Mouse (Mus musculus) embryonic fibroblast, embryonic 13.5 days (primary cell): ENCODE data around the gene Rasgef1b. TPM values are rescaled to one million over a fixed set of nuclear protein-coding genes. Genes with fewer than 3 reads are reported as not detected.

ENCODE experiments used
- H3K27ac ChIP-seq: 2 replicates; pipeline ENCODE4 v1.5.1; 2012; ENCODE audit warnings: low read length, control low read depth, inconsistent platforms; ENCODE audit not compliant: insufficient read depth
- H3K4me1 ChIP-seq: 2 replicates; pipeline ENCODE4 v1.6.1; 2011; ENCODE audit warnings: low read length; ENCODE audit not compliant: control insufficient read depth, insufficient read depth
- H3K4me3 ChIP-seq: 2 replicates; pipeline ENCODE4 v1.5.1; 2011; ENCODE audit warnings: mild to moderate bottlenecking, control low read depth, low read length; ENCODE audit not compliant: insufficient read depth
- CTCF ChIP-seq: IDR thresholded peaks from 2 replicates; pipeline ENCODE4 v1.5.1; 2011; ENCODE audit warnings: mild to moderate bottlenecking, control low read depth, low read length, moderate library complexity, borderline replicate concordance; ENCODE audit not compliant: insufficient read depth
- POLR2A ChIP-seq: IDR thresholded peaks from 2 replicates; pipeline ENCODE4 v1.6.1; 2011; ENCODE audit warnings: low read depth, mild to moderate bottlenecking, control low read depth, low read length, moderate library complexity
- polyA plus RNA-seq: library from polyadenylated mRNA; stranded (reverse); fragments of >200 nt; gene quantifications from 2 replicates; pipeline ENCODE4 v1.2.4, GENCODE M21; 2011; ENCODE audit warnings: low read depth; ENCODE audit not compliant: missing spikeins, insufficient read length

Gene Rasgef1b
- polyA plus RNA-seq, 1 experiment, result 2.1 TPM

- no peak for TF ChIP-seq POLR2A
- TF ChIP-seq CTCF, result no peak
- no peak overlapping the region for H3K27ac ChIP-seq
- H3K4me1 ChIP-seq, result peaks cover 13% of the 10 kb centered on the region
- no peak overlapping the region for H3K4me3 ChIP-seq
These were observed 330.3 kb downstream of the Rasgef1b start for GRCm38 (mm10) chr5:99398472-99399070.

DNA sequence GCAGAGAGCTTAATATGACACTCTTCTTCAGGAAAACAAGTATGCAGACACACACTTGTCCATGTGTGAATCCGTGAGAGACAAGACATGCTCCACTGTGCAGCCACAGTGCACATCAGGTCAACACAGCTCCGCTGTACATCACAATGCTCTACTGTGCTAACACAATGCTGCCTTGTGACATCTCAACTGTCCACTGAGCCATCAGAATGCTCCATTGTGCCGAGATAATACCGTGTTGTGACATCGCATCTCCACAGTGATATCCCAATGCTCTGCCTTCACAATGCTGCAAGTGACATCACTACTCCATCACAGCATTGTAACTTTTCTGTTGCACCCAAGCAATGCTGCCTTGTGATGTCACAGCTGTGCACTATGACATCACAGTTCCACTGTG is 334.3 kb downstream of the Rasgef1b start:
- TF ChIP-seq CTCF (no peak), POLR2A (no peak)
- Histone ChIP-seq H3K4me1 (0 out of 2 replicates have a peak, but pooled peaks cover 3% of the 10 kb centered on the region), H3K27ac (no peak overlapping the region), H3K4me3 (no peak overlapping the region)

DNA sequence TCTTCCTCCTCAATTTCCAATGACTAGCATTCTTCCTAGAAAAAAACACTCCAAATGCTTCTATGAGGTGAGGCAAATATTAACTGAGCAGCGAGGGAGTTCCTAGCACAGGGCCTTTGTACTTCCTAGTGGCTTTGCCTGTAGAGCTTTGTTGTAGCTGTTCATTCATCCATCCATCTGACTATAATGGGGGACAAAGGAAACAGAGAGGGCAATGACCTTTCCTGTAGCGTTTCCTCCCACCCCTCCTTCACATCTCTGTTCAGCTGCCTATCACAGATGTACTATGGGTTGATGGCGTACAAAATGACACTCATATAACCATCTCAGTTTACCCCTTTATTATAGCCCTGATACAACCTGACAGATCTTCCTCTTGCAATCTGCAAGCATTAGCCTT is 337.3 kb downstream of the Rasgef1b start:
- Histone ChIP-seq H3K27ac (no peak overlapping the region), H3K4me3 (no peak overlapping the region), H3K4me1 (peaks cover 13% of the 10 kb centered on the region)
- TF ChIP-seq CTCF, result no peak
- TF ChIP-seq POLR2A, result no peak

GRCm38 (mm10) chr5:99390776-99391175 is 338.1 kb downstream of the Rasgef1b start:
- Histone ChIP-seq H3K4me1 (peaks cover 13% of the 10 kb centered on the region), H3K4me3 (no peak overlapping the region), H3K27ac (no peak overlapping the region)
- TF ChIP-seq CTCF (no peak), POLR2A (no peak)

DNA sequence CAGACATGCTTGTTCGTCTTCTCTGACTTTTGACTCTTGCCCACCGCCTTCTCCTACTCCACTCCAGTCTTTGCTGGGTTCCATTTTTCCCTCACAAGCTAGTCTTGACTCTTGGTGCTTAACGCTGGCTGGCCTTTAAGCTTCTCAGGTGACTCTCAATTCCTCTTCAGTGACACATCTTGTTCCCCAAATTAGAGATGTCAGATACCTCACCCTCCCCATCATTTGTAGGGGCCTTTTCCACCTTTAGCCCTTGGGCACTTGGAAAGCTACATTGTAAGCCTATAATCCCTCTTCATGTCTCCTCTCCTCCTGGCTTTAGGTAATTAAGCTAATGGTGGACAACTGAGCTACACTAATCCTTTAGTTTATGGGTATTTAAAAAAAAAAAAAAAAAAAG is 338.6 kb downstream of the Rasgef1b start:
- H3K4me1 ChIP-seq, result peaks cover 13% of the 10 kb centered on the region
- H3K27ac ChIP-seq, result no peak overlapping the region
- H3K4me3 ChIP-seq, result no peak overlapping the region
- TF ChIP-seq POLR2A (no peak), CTCF (no peak)

- Histone ChIP-seq H3K4me1 (peaks cover 13% of the 10 kb centered on the region), H3K4me3 (no peak overlapping the region), H3K27ac (no peak overlapping the region)
- no peak for TF ChIP-seq CTCF
- TF ChIP-seq POLR2A, result no peak
These were observed 340.1 kb downstream of the Rasgef1b start for GRCm38 (mm10) chr5:99388585-99389250.

DNA sequence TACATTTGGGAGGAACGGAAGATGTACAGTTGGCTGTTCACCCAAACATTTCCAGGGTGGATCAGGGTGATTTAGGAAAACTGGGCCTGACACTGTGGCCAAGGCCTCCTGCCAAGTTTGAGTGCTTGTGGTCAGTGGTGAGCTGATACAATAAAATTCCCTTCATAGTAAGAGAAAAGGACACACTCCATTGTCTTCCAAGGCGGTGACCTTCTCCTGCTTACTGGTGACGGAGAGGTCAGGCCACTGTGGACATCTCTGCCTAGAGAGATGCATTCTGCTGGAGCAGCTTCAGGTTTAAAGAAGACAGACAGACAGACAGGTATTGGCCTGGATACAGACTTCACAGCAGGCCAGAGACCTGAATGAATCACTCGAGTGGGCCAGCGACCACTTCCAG is 340.7 kb downstream of the Rasgef1b start:
- no peak for TF ChIP-seq CTCF
- no peak for TF ChIP-seq POLR2A
- H3K27ac ChIP-seq, result no peak overlapping the region
- peaks cover 13% of the 10 kb centered on the region for H3K4me1 ChIP-seq
- no peak overlapping the region for H3K4me3 ChIP-seq

- TF ChIP-seq POLR2A (no peak), CTCF (no peak)
- Histone ChIP-seq H3K4me3 (no peak overlapping the region), H3K27ac (no peak overlapping the region), H3K4me1 (peaks cover 13% of the 10 kb centered on the region)
These were observed 341.5 kb downstream of the Rasgef1b start for GRCm38 (mm10) chr5:99387185-99387981.

DNA sequence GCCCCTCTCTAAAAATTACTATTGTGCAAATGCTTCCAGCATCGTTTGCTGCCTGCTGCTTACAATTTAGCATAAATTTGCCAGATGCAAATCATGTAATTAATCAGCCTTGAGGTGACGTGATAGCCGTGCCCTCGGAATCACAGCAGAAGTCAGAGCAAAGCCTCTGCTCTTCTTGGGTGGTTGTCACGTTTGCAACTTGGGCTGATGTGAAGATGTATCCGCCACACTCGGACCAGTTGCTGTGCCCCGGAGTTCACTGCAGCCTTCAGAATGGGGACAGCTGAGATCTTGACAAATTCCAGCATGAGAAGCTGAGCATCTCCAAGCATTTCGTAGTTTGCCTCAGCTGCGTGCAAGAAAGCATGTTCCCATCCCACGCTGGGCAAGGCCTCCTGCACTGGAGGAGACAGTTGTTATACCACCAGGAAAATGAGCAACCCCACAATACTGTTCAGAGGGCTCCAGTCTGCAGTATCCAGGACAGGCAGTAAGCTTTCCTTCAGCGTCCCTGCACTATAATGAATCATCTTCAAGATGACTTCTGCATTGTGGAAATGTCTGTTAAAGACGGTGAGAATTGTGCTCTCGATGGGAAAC is 342.5 kb downstream of the Rasgef1b start:
- Histone ChIP-seq H3K4me1 (peaks cover 13% of the 10 kb centered on the region), H3K4me3 (no peak overlapping the region), H3K27ac (no peak overlapping the region)
- TF ChIP-seq POLR2A (no peak), CTCF (no peak)
